Mouse (Mus musculus) MEL (cell line): ENCODE measurements around the gene Tha1.

Source experiments
- CHD1 ChIP-seq: IDR thresholded peaks from 2 replicates; pipeline ENCODE4 v1.6.1; 2012; ENCODE audit warnings: low read depth, mild to moderate bottlenecking, inconsistent platforms, low read length, improper control_type of control experiment
- CTCF ChIP-seq, 3 experiments: IDR thresholded peaks in 2 of 3; conservative IDR thresholded peaks in 1 of 3; 2 replicates each; pipeline ENCODE4 v1.5.1; 2011 to 2012; ENCODE audit warnings: low read length in 3 of 3, low read depth in 2 of 3, mild to moderate bottlenecking in 2 of 3, improper control_type of control experiment in 1 of 3, inconsistent platforms in 1 of 3, mixed read lengths in 1 of 3, moderate library complexity in 1 of 3; ENCODE audit not compliant: control insufficient read depth in 1 of 3, insufficient read depth in 1 of 3, poor library complexity in 1 of 3, severe bottlenecking in 1 of 3
- EP300 ChIP-seq, 2 experiments: IDR thresholded peaks; 2 replicates each; pipeline ENCODE4 v1.6.1; 2011; ENCODE audit warnings: improper control_type of control experiment in 2 of 2, low read length in 2 of 2, low read depth in 1 of 2, mild to moderate bottlenecking in 1 of 2
- POLR2A ChIP-seq, 2 experiments: IDR thresholded peaks; 2 replicates each; pipeline ENCODE4 v1.6.1; 2011 to 2012; ENCODE audit warnings: low read length in 2 of 2, mild to moderate bottlenecking in 2 of 2, control low read depth in 1 of 2, improper control_type of control experiment in 1 of 2, low read depth in 1 of 2, moderate library complexity in 1 of 2; ENCODE audit not compliant: control insufficient read depth in 1 of 2, insufficient read depth in 1 of 2, poor library complexity in 1 of 2

- TF ChIP-seq POLR2A (IDR thresholded peaks at IDR 0.05; ENCODE audit: control insufficient read depth in 1 of 2, insufficient read depth in 1 of 2, low read depth in 1 of 2, low read length in 2 of 2, poor library complexity in 1 of 2), result no peak
- no peak for TF ChIP-seq CHD1
- TF ChIP-seq EP300 (IDR thresholded peaks at IDR 0.05; ENCODE audit: low read depth in 1 of 2, low read length in 2 of 2), result no peak
- no peak for TF ChIP-seq CTCF (IDR thresholded peaks at IDR 0.05 in 2 of 3, conservative IDR thresholded peaks at IDR 0.05 in 1 of 3; ENCODE audit: control insufficient read depth in 1 of 3, insufficient read depth in 1 of 3, low read depth in 2 of 3, low read length in 3 of 3, poor library complexity in 1 of 3, severe bottlenecking in 1 of 3)
Measured at GRCm38 (mm10) chr11:117819095-117819494, 54.2 kb downstream of the Tha1 start.
